Mouse (Mus musculus) forebrain, embryonic 13.5 days (tissue): ENCODE data around the gene Spryd3. TPM values are rescaled to one million over a fixed set of nuclear protein-coding genes. Genes with fewer than 3 reads are reported as not detected.

Experiments used
- ATAC-seq: fragments of 200-750 bp; cut with Nextera tagmentation; 2 replicates; pipeline ENCODE4 v1.8.0; 2017
- H3K27ac ChIP-seq: fragments of 300-500 bp; sonication (generic); 2 replicates; pipeline ENCODE4 v1.5.1; 2015; ENCODE audit warnings: inconsistent platforms, mild to moderate bottlenecking, moderate library complexity
- H3K27me3 ChIP-seq: fragments of 300-500 bp; sonication (generic); 2 replicates; pipeline ENCODE4 v1.6.1; 2015; ENCODE audit warnings: mild to moderate bottlenecking, inconsistent platforms
- H3K36me3 ChIP-seq: fragments of 300-500 bp; sonication (generic); 2 replicates; pipeline ENCODE4 v1.6.1; 2015; ENCODE audit warnings: mild to moderate bottlenecking, inconsistent platforms; ENCODE audit not compliant: poor library complexity, severe bottlenecking
- H3K4me1 ChIP-seq: fragments of 300-500 bp; sonication (generic); 2 replicates; pipeline ENCODE4 v1.6.1; 2015; ENCODE audit warnings: inconsistent platforms
- H3K4me2 ChIP-seq: fragments of 300-500 bp; sonication (generic); 2 replicates; pipeline ENCODE4 v1.6.1; 2015; ENCODE audit warnings: inconsistent platforms, mild to moderate bottlenecking, moderate library complexity
- H3K4me3 ChIP-seq: fragments of 300-500 bp; sonication (generic); 2 replicates; pipeline ENCODE4 v1.5.1; 2015; ENCODE audit warnings: mild to moderate bottlenecking, inconsistent platforms
- H3K9ac ChIP-seq: fragments of 300-500 bp; sonication (generic); 2 replicates; pipeline ENCODE4 v1.6.1; 2015; ENCODE audit warnings: mild to moderate bottlenecking, inconsistent platforms
- H3K9me3 ChIP-seq: fragments of 300-500 bp; sonication (generic); replicated peaks from 2 replicates; pipeline ENCODE4 v1.6.1; 2016; ENCODE audit warnings: inconsistent platforms
- WGBS: fragments of 180-500 bp; shearing (Covaris S2); methylation state at CpG from one replicate; pipeline ENCODE4 v1.1.7; 2015; 5-methylcytosine and 5-hydroxymethylcytosine counted together
- polyA plus RNA-seq: library from polyadenylated mRNA; unstranded; fragments of >200 nt; fragmentation: Nextera tagmentation; extraction: Ambion mirVana; gene quantifications from 2 replicates; pipeline ENCODE4 v1.2.1, GENCODE M21; 2015

The Spryd3 gene
- polyA plus RNA-seq, 1 experiment from 2014 or later: 21.7 TPM

DNA sequence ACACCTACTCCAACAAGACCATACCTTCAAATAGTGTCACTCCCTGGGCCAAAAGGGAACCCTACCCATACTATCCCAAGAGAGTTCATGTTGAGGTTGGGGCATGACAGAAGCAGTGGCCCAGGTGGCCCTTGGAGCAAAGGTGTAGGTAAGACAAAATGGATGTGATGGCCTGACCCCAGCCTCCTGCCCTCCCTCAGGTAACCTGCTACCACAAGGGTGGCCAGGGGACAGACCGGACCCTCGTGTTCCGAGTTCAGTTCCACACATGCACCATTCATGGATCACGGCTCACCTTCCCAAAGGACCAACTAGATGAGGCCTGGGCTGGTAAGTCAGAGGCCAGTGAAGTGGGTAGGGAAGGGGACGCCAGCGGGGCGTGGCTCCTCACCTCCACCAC, 25.8 kb downstream of the Spryd3 start:
- no peak overlapping the region for H3K4me3 ChIP-seq
- ATAC-seq: no peak
- no peaks in the 10 kb centered on the region for H3K9me3 ChIP-seq
- no peak overlapping the region for H3K27ac ChIP-seq
- no peak overlapping the region for H3K9ac ChIP-seq
- H3K4me1 ChIP-seq: peaks cover 24% of the 10 kb centered on the region
- peaks cover 4% of the 10 kb centered on the region; the same call in 1 of the 2 replicates for H3K36me3 ChIP-seq
- H3K4me2 ChIP-seq: no peak overlapping the region
- H3K27me3 ChIP-seq: peaks cover 31% of the 10 kb centered on the region
- 94% methylated on average over 7 of the region's 7 CpGs for WGBS

DNA sequence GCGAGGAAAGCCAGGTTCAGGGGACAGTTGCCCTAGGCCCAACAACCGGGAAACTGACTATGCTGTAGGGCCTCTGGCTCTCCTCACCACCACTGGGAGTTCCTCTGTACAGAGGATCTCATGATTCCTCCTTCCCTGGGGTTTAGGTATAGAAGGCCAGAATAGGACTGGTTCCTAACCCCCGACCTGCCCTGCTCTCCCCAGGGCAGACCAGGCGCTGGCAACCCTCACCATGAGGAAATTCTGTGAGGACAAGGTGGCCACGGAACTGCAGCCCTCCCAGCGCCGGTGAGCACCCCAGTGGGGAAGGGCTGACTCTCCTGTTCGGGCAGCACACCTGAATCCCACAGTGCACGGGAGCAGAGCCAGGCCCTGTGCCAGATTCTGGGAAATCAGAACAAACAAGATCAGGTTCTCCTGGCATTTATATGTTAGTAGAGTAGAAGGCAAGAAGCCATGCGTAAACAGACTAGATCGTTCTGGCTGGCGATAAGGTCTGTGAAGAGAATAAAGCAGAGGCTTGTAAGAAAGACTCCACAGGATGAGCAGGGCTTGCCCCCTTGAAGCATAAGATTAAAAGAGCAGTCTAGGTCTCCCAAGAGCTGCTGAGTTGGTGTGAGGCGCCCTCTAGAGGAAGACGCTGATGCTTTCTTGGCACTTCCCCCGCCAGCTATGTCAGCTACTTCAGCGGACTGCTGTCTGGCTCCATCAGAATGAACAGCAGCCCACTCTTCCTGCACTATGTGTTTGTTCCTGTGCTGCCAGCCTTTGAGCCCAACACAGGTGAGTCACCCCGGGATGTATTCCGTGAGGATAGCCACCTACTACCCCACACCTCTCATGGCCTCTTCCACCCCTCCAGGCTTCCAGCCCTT, 27.1 kb downstream of the Spryd3 start:
- Histone ChIP-seq H3K27ac (no peak overlapping the region), H3K4me1 (peaks cover 29% of the 10 kb centered on the region), H3K27me3 (peaks cover 42% of the 10 kb centered on the region), H3K4me3 (no peak overlapping the region), H3K36me3 (no peaks in the 10 kb centered on the region), H3K9ac (no peak overlapping the region), H3K4me2 (no peak overlapping the region), H3K9me3 (no peaks in the 10 kb centered on the region)
- 45% methylated on average over 18 of the region's 18 CpGs for WGBS
- 0 out of 2 replicates have a peak, but pooled peaks have one; percentile 19 for ATAC-seq

DNA sequence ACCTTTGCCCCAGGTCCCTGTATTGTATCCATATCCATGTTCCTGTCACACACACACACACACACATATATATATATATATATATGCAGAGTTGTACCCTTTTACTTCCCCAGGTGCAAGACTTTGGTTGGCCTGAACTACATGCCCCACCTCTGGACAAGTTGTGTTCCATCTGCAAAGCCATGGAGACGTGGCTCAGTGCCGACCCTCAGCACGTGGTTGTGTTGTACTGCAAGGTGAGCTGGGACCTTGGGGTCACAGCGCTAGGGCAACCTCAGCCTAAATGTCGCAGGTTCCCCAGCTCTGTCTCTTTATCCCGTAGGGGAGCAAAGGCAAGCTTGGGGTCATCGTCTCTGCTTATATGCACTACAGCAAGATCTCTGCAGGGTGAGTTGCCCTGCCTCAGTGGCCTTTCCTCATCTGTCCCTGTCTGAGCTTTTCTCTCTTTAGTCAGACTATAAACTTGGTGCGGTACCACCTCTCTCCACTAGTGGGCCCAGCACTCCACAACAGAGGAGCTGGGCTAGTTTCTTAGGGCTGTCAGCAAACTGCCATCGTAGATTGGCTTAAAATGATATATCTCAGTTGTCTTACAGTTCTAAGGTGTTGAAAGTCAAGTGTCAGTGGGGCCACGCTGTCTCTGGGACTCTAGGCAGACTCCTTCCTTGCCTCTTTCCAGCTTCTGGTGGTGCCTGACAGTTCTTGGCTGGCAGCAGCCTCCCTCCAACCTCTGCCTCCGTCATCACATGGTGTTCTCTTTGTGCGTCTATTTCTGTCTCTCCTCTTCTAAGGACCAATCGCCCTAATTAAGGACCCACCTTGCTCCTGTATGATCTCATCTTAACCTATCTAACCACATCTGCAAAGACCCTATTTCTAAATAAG, 28.1 kb downstream of the Spryd3 start:
- ATAC-seq: no peak
- 35% methylated on average over 13 of the region's 13 CpGs for WGBS
- H3K36me3 ChIP-seq: no peaks in the 10 kb centered on the region
- H3K27ac ChIP-seq: no peak overlapping the region
- H3K4me1 ChIP-seq: peaks cover 38% of the 10 kb centered on the region
- H3K9me3 ChIP-seq: no peaks in the 10 kb centered on the region
- H3K4me2 ChIP-seq: peak overlapping the region; percentile 55
- peaks cover 44% of the 10 kb centered on the region for H3K27me3 ChIP-seq
- no peak overlapping the region for H3K9ac ChIP-seq
- no peak overlapping the region for H3K4me3 ChIP-seq

DNA sequence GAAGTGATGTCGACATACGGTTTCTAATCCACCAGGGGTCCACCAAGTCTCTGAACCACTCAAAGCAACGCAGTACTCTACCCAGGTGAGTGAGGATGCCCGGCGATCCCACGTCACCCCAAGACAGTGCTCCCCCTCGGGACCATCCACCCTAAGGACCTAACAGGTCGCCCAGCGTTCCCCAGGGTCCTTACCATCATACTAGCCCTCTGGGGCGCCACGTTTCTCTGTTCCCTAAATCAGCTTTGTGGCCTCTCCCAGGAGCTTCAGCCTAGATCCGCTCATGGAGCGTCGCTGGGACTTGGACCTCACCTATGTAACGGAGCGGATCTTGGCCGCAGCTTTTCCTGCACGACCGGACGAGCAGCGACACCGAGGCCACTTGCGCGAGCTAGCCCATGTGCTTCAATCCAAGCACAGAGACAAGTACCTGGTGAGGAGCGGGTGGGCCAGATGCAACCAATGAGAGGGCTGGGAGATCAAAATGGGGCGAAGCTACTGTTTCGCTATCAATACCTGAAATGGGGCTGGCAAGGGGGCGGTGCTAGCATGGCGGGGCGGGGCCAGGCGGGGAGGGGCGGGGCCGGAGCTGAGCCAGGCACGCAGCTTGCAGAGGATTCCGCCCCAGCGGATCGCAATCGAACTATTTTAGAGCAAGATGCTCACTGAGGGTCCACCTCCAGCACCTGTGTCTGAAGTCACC, 29.1 kb downstream of the Spryd3 start:
- 5% methylated on average over 38 of the region's 38 CpGs for WGBS
- H3K4me2 ChIP-seq: peak overlapping the region; percentile 55
- H3K27ac ChIP-seq: no peak overlapping the region
- H3K4me3 ChIP-seq: peak overlapping the region; percentile 28
- peaks cover 51% of the 10 kb centered on the region for H3K27me3 ChIP-seq
- H3K36me3 ChIP-seq: no peaks in the 10 kb centered on the region
- no peaks in the 10 kb centered on the region for H3K9me3 ChIP-seq
- ATAC-seq: no peak
- peaks cover 48% of the 10 kb centered on the region for H3K4me1 ChIP-seq
- H3K9ac ChIP-seq: 0 out of 2 replicates have a peak overlapping the region, but pooled peaks have one; percentile 12

DNA sequence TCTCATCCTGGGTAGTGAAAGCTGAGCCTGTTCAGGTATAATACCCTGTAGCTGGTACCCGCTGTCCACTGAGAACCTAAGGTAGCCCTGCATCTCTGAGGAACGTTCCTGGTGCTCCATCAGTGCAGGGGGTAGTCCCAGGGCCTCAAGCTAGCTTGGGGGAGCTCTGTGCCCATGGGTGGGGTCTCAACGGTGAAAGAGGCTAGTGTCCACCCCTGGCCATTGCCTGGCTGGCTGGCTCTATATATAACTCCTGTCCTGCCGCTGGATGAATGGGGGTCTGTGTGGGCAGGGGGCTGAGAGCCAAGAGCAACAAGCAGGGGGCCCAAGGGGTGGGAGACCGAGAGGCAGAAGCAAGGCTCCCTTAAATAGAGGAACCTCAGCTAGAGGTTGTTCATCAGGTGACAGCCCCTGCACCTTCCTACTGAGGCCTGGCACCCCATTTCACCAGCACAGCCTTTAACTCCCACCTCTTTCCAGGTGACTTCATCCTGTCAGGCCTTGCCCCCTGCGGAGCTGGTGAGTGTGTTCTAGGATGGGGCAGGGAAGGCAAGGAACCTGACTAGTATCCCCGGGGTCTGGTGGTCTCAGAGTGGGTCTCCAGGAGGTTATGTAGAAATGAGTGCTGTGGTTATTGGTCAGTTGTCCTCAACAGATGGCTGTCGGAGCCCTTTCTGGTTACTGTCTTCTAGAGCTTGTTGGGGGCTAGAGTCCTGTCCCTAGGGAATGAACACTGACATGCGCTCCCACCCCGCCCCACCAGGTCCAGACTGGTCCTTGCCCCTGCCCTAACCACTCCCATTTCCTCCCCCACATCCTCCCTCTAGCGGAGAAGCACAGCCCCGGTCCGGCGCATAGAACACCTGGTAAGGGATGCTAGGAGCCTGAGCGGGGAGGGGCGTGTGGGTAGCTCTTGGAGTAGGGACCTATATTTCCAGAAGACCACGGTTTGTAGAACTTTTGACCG, 30.0 kb downstream of the Spryd3 start:
- Histone ChIP-seq H3K4me3 (no peak overlapping the region), H3K4me2 (peak overlapping the region; percentile 55), H3K36me3 (no peaks in the 10 kb centered on the region), H3K9ac (0 out of 2 replicates have a peak overlapping the region, but pooled peaks have one; percentile 6), H3K4me1 (peaks cover 55% of the 10 kb centered on the region), H3K9me3 (no peaks in the 10 kb centered on the region), H3K27ac (no peak overlapping the region), H3K27me3 (peaks cover 56% of the 10 kb centered on the region)
- 35% methylated on average over 16 of the region's 18 CpGs for WGBS
- no peak for ATAC-seq

DNA sequence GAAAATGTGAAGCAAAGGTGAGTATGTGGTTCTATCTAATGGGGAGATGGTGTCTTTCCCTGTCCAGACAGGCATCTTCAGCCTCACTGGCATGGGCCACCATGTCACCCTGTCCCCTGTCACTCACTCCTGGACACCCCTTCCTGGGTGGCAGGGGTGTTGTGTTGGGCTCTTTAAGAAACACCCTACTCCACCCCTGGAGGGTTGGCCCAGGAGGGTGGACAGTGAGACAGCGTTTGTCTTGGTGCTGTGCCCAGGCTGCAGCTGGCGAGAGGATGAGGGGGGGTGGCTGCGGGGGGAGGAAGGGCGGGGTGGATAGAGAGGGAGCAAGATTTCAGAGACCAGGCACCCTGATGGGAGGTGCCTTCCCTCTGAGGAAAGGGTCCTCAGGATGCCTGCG, 30.7 kb downstream of the Spryd3 start:
- Histone ChIP-seq H3K4me2 (no peak overlapping the region), H3K4me3 (no peak overlapping the region), H3K9me3 (no peaks in the 10 kb centered on the region), H3K27ac (no peak overlapping the region), H3K9ac (peak overlapping the region; percentile 6; the same call in 1 of the 2 replicates), H3K4me1 (peaks cover 62% of the 10 kb centered on the region), H3K27me3 (peaks cover 61% of the 10 kb centered on the region), H3K36me3 (no peaks in the 10 kb centered on the region)
- WGBS: 47% methylated on average over 5 of the region's 5 CpGs
- no peak for ATAC-seq

DNA sequence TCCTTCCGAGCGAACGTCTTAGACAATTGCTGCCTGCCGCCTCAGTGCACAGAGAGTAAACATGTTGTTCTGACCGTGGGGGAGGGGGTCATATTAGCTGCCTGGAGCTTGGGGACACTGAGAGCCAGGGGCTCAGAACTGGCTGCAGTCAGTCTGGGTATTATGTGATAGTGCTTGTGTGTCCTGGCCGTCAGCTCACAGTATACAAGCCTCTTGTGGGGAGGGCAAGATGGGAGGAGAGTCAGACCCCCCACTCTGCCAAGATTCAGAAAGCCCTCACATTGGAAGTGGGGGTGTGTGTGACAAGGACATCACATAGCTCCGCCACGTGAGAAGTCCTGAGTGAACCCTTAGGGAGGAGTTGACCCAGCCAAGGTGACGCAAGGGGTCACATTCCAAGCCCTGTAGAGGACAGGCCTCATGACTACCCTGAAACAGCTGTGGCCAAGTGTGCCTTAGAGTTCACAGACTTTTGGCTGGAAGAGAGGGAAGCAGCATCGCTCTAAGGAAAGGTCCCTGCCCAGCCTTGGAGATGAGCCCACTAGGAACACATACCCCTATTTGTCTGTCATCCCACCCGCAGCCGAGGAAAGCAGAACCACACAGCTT, 32.0 kb downstream of the Spryd3 start:
- H3K9ac ChIP-seq: no peak overlapping the region
- 26% methylated on average over 12 of the region's 12 CpGs for WGBS
- H3K36me3 ChIP-seq: no peaks in the 10 kb centered on the region
- ATAC-seq: no peak
- no peaks in the 10 kb centered on the region for H3K9me3 ChIP-seq
- peaks cover 73% of the 10 kb centered on the region for H3K4me1 ChIP-seq
- H3K4me2 ChIP-seq: peak overlapping the region; percentile 12
- peaks cover 66% of the 10 kb centered on the region for H3K27me3 ChIP-seq
- no peak overlapping the region for H3K4me3 ChIP-seq
- no peak overlapping the region for H3K27ac ChIP-seq

DNA sequence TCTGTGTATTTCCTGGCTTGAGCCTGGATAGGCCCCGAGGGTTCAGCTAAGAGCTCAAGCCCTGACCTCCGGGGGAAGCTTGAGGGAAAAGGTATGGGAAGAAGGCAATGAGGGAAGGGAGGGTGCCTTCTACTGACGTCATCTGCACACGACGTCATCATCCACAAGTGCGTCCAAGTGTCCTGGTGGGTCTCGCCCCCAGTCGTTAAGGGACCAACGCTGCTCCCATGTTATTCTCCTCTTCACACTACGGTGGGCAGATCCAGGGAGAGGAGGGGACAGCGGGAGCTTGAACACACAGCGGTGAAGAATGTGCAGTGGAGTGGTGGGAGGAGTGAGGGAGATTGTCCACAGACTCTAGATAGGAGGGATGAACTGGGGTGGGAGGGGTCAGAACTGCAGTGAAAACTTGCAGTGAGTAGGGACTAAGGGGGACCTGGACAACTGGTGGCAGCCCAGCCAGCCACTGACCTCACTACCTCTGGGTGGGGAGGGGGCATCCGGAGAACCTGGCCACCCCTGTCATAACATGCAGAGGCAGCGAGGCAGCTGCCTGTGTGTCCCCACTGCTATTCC, 32.6 kb downstream of the Spryd3 start:
- Histone ChIP-seq H3K36me3 (peaks cover 6% of the 10 kb centered on the region; the same call in 1 of the 2 replicates), H3K4me2 (peak overlapping the region; percentile 12), H3K9ac (peak overlapping the region; percentile 35; the same call in 1 of the 2 replicates), H3K27me3 (peaks cover 70% of the 10 kb centered on the region), H3K4me1 (peaks cover 73% of the 10 kb centered on the region), H3K27ac (0 out of 2 replicates have a peak overlapping the region, but pooled peaks have one; percentile 6), H3K9me3 (no peaks in the 10 kb centered on the region), H3K4me3 (no peak overlapping the region; the same call in 1 of the 2 replicates)
- 10% methylated on average over 14 of the region's 14 CpGs for WGBS
- no peak for ATAC-seq

DNA sequence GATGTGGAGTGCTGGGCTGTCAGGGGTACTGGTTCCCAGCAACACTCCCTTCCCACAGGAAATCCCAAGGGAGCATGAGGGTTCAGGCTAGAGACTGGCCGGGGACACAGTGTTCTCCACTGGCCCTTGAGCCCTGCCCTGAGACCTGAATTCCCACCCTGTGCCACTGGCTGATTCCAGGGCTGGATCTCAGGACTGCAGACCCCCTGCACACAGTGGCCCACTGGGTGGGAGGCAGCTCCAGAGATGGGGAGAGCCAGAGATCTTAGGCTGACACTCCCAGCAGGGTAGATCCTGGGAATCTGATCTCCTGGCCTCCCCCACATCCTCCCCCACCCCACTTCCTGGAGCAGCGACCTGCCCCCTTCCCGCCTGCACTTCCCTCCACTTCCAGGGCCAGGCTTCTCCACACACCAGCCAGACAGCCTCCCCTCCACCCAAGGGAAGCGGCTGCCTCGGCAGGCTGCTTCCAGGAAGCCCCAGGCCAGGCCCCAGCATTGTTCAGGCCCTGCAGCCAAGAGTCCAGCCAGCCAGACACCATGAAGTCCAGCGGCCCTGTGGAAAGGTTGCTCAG, 33.4 kb downstream of the Spryd3 start:
- no peak for ATAC-seq
- peak overlapping the region; percentile 35; the same call in 1 of the 2 replicates for H3K9ac ChIP-seq
- H3K27ac ChIP-seq: peak overlapping the region; percentile 31
- H3K9me3 ChIP-seq: no peaks in the 10 kb centered on the region
- peaks cover 69% of the 10 kb centered on the region for H3K27me3 ChIP-seq
- H3K4me2 ChIP-seq: no peak overlapping the region
- H3K4me3 ChIP-seq: no peak overlapping the region
- H3K36me3 ChIP-seq: peaks cover 14% of the 10 kb centered on the region
- WGBS: 33% methylated on average over 6 of the region's 6 CpGs
- peaks cover 75% of the 10 kb centered on the region for H3K4me1 ChIP-seq
